In the genomic region with DNA sequence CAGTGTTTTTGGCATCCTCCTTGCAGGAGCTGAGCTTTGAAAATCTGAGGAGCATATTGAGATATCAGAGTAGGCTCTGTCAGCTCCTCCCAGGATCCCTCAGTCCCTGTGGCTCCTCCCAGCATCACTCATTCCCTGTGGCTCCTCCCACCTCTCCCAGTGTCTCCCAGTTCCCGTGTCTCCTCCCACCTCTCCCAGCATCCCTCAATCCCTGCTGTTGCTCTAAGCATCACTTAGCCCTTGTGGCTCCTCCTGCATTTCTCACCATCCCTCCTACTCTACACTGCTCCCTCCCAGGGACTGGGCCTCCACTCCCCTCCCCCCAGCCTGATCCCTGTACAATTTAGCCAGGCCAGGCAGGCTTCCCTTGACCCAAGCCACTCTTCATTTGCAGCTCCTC, we compare ENCODE assay signal across 30 mouse cellular contexts. TPM values are rescaled to one million over a fixed set of nuclear protein-coding genes. Genes with fewer than 3 reads are reported as not detected.
A peak's percentile ranks its signal among the peaks of the same experiment; 100 is the strongest.
DNase-seq lines count a peak whose midpoint lies in the region; ATAC-seq and TF ChIP-seq lines count a peak whose summit lies in the region.
"Had no signal": no experiment of that assay in that cellular context is flagged by ENCODE, and none has a peak within 500 bp of the region (broad histone marks: within the 10 kb centered on the region; RNA-seq: fewer than 3 reads in every experiment).

No protein-coding gene starts in this region.

- DNase-seq in lung, postnatal 10 days = peak; percentile 2
- DNase-seq in lung, postnatal 0 days (ENCODE audit: low spot score) = no peak
- peak; percentile 4 for DNase-seq in testis, postnatal 14 days (ENCODE audit: low spot score)
- no peak for DNase-seq in testis, postnatal 10 days (ENCODE audit: low spot score)
- DNase-seq in ES-E14 (ENCODE audit: low read depth, low spot score) = peak; percentile 28
- peak; percentile 61 for DNase-seq in ZHBTc4 (ENCODE audit: low read depth, low spot score)
- no peak for DNase-seq in Muller cell, postnatal 12 days (ENCODE audit: inconsistent ontology term)
- DNase-seq in right cerebral cortex, adult 2 months (ENCODE audit: low spot score in 2 of 2) = no peak
- DNase-seq: adrenal gland, adult 8-10 months; adrenal gland, postnatal 14 days; adrenal gland, postnatal 36 days; cerebellum, adult 11-12 months; cerebellum, adult 2 months; cerebellum, adult 9-10 months; cerebellum, postnatal 10 days; cerebellum, postnatal 25 days had no signal

- no peak overlapping the region for H3K4me2 ChIP-seq in lung, postnatal 0 days (replicated peaks; ENCODE audit: low read depth, low read length)
- H3K4me2 ChIP-seq: embryonic facial prominence, embryonic 13.5 days; forebrain, embryonic 12.5 days had no signal

- no peaks in the 10 kb centered on the region for H3K4me1 ChIP-seq in lung, postnatal 0 days (ENCODE audit: insufficient read depth, low read depth, low read length)
- peaks cover 0 to 3% of the 10 kb centered on the region in 2 experiments; a peak in 1 of 4 replicates for H3K4me1 ChIP-seq in ES-E14 (ENCODE audit: control insufficient read depth in 2 of 2, insufficient read depth in 2 of 2, low read length in 2 of 2, poor library complexity in 1 of 2)
- H3K4me1 ChIP-seq: embryonic facial prominence, embryonic 13.5 days; forebrain, embryonic 10.5 days; forebrain, embryonic 12.5 days had no signal

- ATAC-seq in lung, postnatal 0 days = no peak
- ATAC-seq: activated CD4-positive, CD25-positive, alpha-beta regulatory T cell, adult 4 months; forebrain, embryonic 14.5 days; forebrain, embryonic 16.5 days; Patski had no signal

- no peaks in the 10 kb centered on the region for H3K36me3 ChIP-seq in lung, postnatal 0 days (ENCODE audit: insufficient read depth, low read length)
- H3K36me3 ChIP-seq in ES-E14 (ENCODE audit: control insufficient read depth, insufficient read depth, low read length, poor library complexity, severe bottlenecking) = no peaks in the 10 kb centered on the region
- H3K36me3 ChIP-seq: embryonic facial prominence, embryonic 13.5 days; forebrain, embryonic 10.5 days; forebrain, embryonic 12.5 days had no signal

- TF ChIP-seq EP300 in lung, postnatal 0 days (IDR thresholded peaks at IDR 0.05) = no peak

- no peak overlapping the region for H3K4me3 ChIP-seq in lung, postnatal 0 days (ENCODE audit: low read depth, low read length)
- H3K4me3 ChIP-seq in ES-E14 (ENCODE audit: insufficient read depth in 1 of 2, low read depth in 1 of 2, low read length in 2 of 2, poor library complexity in 1 of 2, severe bottlenecking in 1 of 2) = no peak overlapping the region
- H3K4me3 ChIP-seq: embryonic facial prominence, embryonic 13.5 days; erythroblast, embryonic 14.5 days; forebrain, embryonic 10.5 days; forebrain, embryonic 12.5 days had no signal

- TF ChIP-seq CTCF in lung, postnatal 0 days (IDR thresholded peaks at IDR 0.05) = no peak

- H3K27ac ChIP-seq in lung, postnatal 0 days (ENCODE audit: low read length) = no peak overlapping the region
- H3K27ac ChIP-seq in ES-E14 (ENCODE audit: insufficient read depth, low read depth, low read length, poor library complexity, severe bottlenecking) = no peak overlapping the region
- H3K27ac ChIP-seq: embryonic facial prominence, embryonic 13.5 days; forebrain, embryonic 10.5 days; forebrain, embryonic 12.5 days had no signal

- WGBS in lung, postnatal 0 days = 21% methylated on average over 1 of the region's 1 CpGs

- H3K27me3 ChIP-seq in lung, postnatal 0 days (replicated peaks; ENCODE audit: insufficient read depth, low read length) = no peaks in the 10 kb centered on the region
- H3K27me3 ChIP-seq: embryonic facial prominence, embryonic 13.5 days; forebrain, embryonic 12.5 days; Patski had no signal

- in situ Hi-C loops in ES-E14 (cut with MboI; ENCODE audit: low sequenced_read_pairs in 2 of 2, unreplicated experiment in 2 of 2) = no loop called here

- H3K9ac ChIP-seq in lung, postnatal 0 days (replicated peaks; ENCODE audit: low read depth) = no peak overlapping the region
- H3K9ac ChIP-seq in ES-E14 (ENCODE audit: insufficient read depth, low read depth, low read length, poor library complexity, severe bottlenecking) = no peak overlapping the region
- H3K9ac ChIP-seq: embryonic facial prominence, embryonic 13.5 days; forebrain, embryonic 12.5 days had no signal

- no peaks in the 10 kb centered on the region for H3K9me3 ChIP-seq in lung, postnatal 0 days (ENCODE audit: low read length)
- H3K9me3 ChIP-seq in ES-E14 (ENCODE audit: control insufficient read depth, insufficient read depth, low read depth, low read length) = no peaks in the 10 kb centered on the region
- H3K9me3 ChIP-seq: embryonic facial prominence, embryonic 13.5 days; forebrain, embryonic 10.5 days; forebrain, embryonic 12.5 days had no signal

TF ChIP-seq in ES-E14, 5 proteins besides CTCF, POLR2A, EP300 and RAD21:
- TF ChIP-seq ZC3H11A (IDR thresholded peaks at IDR 0.05; ENCODE audit: borderline replicate concordance, low read depth, low read length) (no peak), MAFK (IDR thresholded peaks at IDR 0.05; ENCODE audit: insufficient read depth, low read depth, low read length) (no peak), CHD2 (IDR thresholded peaks at IDR 0.05; ENCODE audit: low read depth, low read length) (no peak), HCFC1 (IDR thresholded peaks at IDR 0.05; ENCODE audit: borderline replicate concordance, insufficient read depth, low read length) (no peak), ZNF384 (IDR thresholded peaks at IDR 0.05; ENCODE audit: low read depth, low read length) (no peak)

RNA-seq across cellular contexts. Expression of gene 4930474N05Rik, which starts 6.0 kb away (rescaled TPM):
- not detected in 2 replicates for polyA plus RNA-seq in lung, postnatal 0 days (2015; fragmentation: Nextera tagmentation; extraction: Ambion mirVana)
- total RNA-seq in ES-E14 (2012; rRNA removed) = not detected in 2 replicates
- total RNA-seq: adrenal gland, adult 18-20 months; adrenal gland, adult 8-10 months; adrenal gland, postnatal 14 days; adrenal gland, postnatal 36 days; MEL had no signal
- polyA plus RNA-seq: activated CD4-positive, CD25-positive, alpha-beta regulatory T cell, adult 4 months; C2C12; cerebellum, adult 2 months; cortical plate, adult 2 months; embryonic facial prominence, embryonic 11.5 days; embryonic facial prominence, embryonic 13.5 days; erythroblast, embryonic 14.5 days; forebrain, embryonic 10.5 days; forebrain, embryonic 12.5 days; forebrain, embryonic 14.5 days; forebrain, embryonic 16.5 days; frontal cortex, adult 2 months; Patski had no signal

Comparison
In these comparisons a context has a peak if more than half of its experiments do, and no peak if none do; other contexts are left out.
1. DNase-seq: peak in lung, postnatal 10 days (single experiment), testis, postnatal 14 days (single experiment), ES-E14 (single experiment) and ZHBTc4 (single experiment); none in lung, postnatal 0 days (single experiment), testis, postnatal 10 days (single experiment), Muller cell, postnatal 12 days (single experiment) and right cerebral cortex, adult 2 months (0 of 2).